Mouse (Mus musculus): ENCODE data around the gene Trim8. TPM values are rescaled to one million over a fixed set of nuclear protein-coding genes. Genes with fewer than 3 reads are reported as not detected.

The Trim8 gene
- total RNA-seq, 2 experiments from 2014 or later, result 103 to 110 TPM

Other genes with a start within 250 kb of the Trim8 start
- 1 to 10 TPM; 1.8 to 2.8 TPM for gene Nfkb2, start 197.4 kb upstream of the Trim8 start, total RNA-seq (2021)
- 100 to 1,000 TPM; 580 to 627 TPM for gene Psd, start 174.5 kb upstream of the Trim8 start, total RNA-seq (2021)
- 10 to 100 TPM; 26.4 to 50.4 TPM for gene Fbxl15, start 173.5 kb upstream of the Trim8 start, total RNA-seq (2021)
- gene Cuedc2, start 163.0 kb upstream of the Trim8 start, total RNA-seq (2021), result 100 to 1,000 TPM; 186 to 274 TPM
- 10 to 100 TPM; 28.7 to 47.5 TPM for gene Mfsd13a, start 160.6 kb upstream of the Trim8 start, total RNA-seq (2021)
- 1 to 10 TPM in 1 of 2 experiments, under 1 TPM in 1; 0.94 to 1.1 TPM for gene 2310034G01Rik, start 151.4 kb upstream of the Trim8 start, total RNA-seq (2021)
- gene Actr1a, start 106.0 kb upstream of the Trim8 start, total RNA-seq (2021), result 100 to 1,000 TPM; 217 to 220 TPM
- 10 to 100 TPM; 16.8 to 18.6 TPM for gene Sufu, start 104.8 kb upstream of the Trim8 start, total RNA-seq (2021)
- gene Arl3, start 71.5 kb downstream of the Trim8 start, total RNA-seq (2021), result 100 to 1,000 TPM; 103 to 116 TPM
- 1 to 10 TPM; 4.1 to 6.0 TPM for gene Sfxn2, start 71.7 kb downstream of the Trim8 start, total RNA-seq (2021)
- 10 to 100 TPM; 40.5 to 45.8 TPM for gene Wbp1l, start 97.4 kb downstream of the Trim8 start, total RNA-seq (2021)
- gene Cyp17a1, start 171.5 kb downstream of the Trim8 start, total RNA-seq (2021), result not detected
- 10 to 100 TPM; 21.6 to 22.3 TPM for gene Borcs7, start 188.2 kb downstream of the Trim8 start, total RNA-seq (2021)
- gene As3mt, start 205.8 kb downstream of the Trim8 start, total RNA-seq (2021), result 10 to 100 TPM; 16.8 to 18.4 TPM